Mouse (Mus musculus) heart, postnatal 0 days (tissue): ENCODE measurements around the gene Pla2g12b. TPM values are rescaled to one million over a fixed set of nuclear protein-coding genes. Genes with fewer than 3 reads are reported as not detected.

ENCODE experiments used
- ATAC-seq: fragments of 200-750 bp; cut with Nextera tagmentation; 2 replicates; pipeline ENCODE4 v1.8.0; 2017; ENCODE audit warnings: low read depth, moderate number of reproducible peaks, moderate library complexity; ENCODE audit not compliant: insufficient read depth
- DNase-seq: peaks from one replicate; pipeline ENCODE4 v3.0.0-alpha.2; 2016; ENCODE audit warnings: low spot score
- H3K27ac ChIP-seq: fragments of 300-500 bp; sonication (generic); 2 replicates; pipeline ENCODE4 v1.5.1; 2014; ENCODE audit warnings: low read depth, mild to moderate bottlenecking
- H3K27me3 ChIP-seq: fragments of 300-500 bp; sonication (generic); 2 replicates; pipeline ENCODE4 v1.6.1; 2014; ENCODE audit warnings: low read length, mixed read lengths; ENCODE audit not compliant: control insufficient read depth, insufficient read depth
- H3K36me3 ChIP-seq: fragments of 300-500 bp; sonication (generic); replicated peaks from 2 replicates; pipeline ENCODE4 v1.6.1; 2014; ENCODE audit warnings: low read length, mixed read lengths; ENCODE audit not compliant: control insufficient read depth, insufficient read depth
- H3K4me1 ChIP-seq: fragments of 300-500 bp; sonication (generic); 2 replicates; pipeline ENCODE4 v1.6.1; 2014; ENCODE audit warnings: antibody characterized with exemption; ENCODE audit not compliant: control insufficient read depth, insufficient read depth
- H3K4me2 ChIP-seq: fragments of 300-500 bp; sonication (generic); 2 replicates; pipeline ENCODE4 v1.6.1; 2014; ENCODE audit warnings: low read depth, mild to moderate bottlenecking, low read length, moderate library complexity
- H3K4me3 ChIP-seq: fragments of 300-500 bp; sonication (generic); 2 replicates; pipeline ENCODE4 v1.5.1; 2014; ENCODE audit warnings: low read depth, low read length
- H3K9ac ChIP-seq: fragments of 300-500 bp; sonication (generic); replicated peaks from 2 replicates; pipeline ENCODE4 v1.6.1; 2014; ENCODE audit warnings: low read depth, low read length, mixed read lengths
- H3K9me3 ChIP-seq: fragments of 300-500 bp; sonication (generic); replicated peaks from 2 replicates; pipeline ENCODE4 v1.6.1; 2016; ENCODE audit warnings: low read length; ENCODE audit not compliant: control insufficient read depth
- CTCF ChIP-seq: IDR thresholded peaks from 2 replicates; pipeline ENCODE4 v1.5.1; 2016; ENCODE audit warnings: antibody characterized with exemption, control low read depth, low read depth
- EP300 ChIP-seq: IDR thresholded peaks from 2 replicates; pipeline ENCODE4 v1.6.1; 2016; ENCODE audit warnings: antibody characterized with exemption, low read depth
- WGBS: fragments of 180-500 bp; shearing (Covaris S2); extraction: QIAGEN DNeasy Blood & Tissue Kit; methylation state at CpG from one replicate; pipeline ENCODE4 v1.1.7; 2014; 5-methylcytosine and 5-hydroxymethylcytosine counted together
- polyA plus RNA-seq: library from polyadenylated mRNA; unstranded; fragments of >200 nt; fragmentation: Nextera tagmentation; extraction: Ambion mirVana; gene quantifications from 2 replicates; pipeline ENCODE4 v1.2.1, GENCODE M21; 2015
- total RNA-seq: library from RNA; depleted of rRNA; stranded (reverse); fragments of >200 nt; gene quantifications from 2 replicates; pipeline ENCODE4 v1.2.3, GENCODE M21; 2014; ENCODE audit warnings: low replicate concordance; rRNA removed

Pla2g12b gene
- total RNA-seq = not detected in 2 replicates
- polyA plus RNA-seq = 0.20 and 0.29 TPM in 2 replicates

- Histone ChIP-seq H3K27ac (no peak within 1 kb of the TSS), H3K9ac (no peak within 1 kb of the TSS), H3K9me3 (no peaks in the 10 kb centered on the region), H3K36me3 (no peaks in the 10 kb centered on the region), H3K4me3 (no peak within 1 kb of the TSS), H3K4me2 (peak within 1 kb of the TSS; percentile 41), H3K27me3 (no peaks in the 10 kb centered on the region), H3K4me1 (no peaks in the 10 kb centered on the region; the same call in 1 of the 2 replicates)
- WGBS = 39% methylated on average over 21 of the region's 21 CpGs
- ATAC-seq (no peak), DNase-seq (no peak)
- TF ChIP-seq CTCF (no peak), EP300 (no peak)
Measured at GRCm38 (mm10) chr10:59402899-59403792, at the start of gene Pla2g12b. Gene Pla2g12b, plus strand, starts transcription at chr10:59403660.

GRCm38 (mm10) chr10:59354120-59354519 is 49.3 kb upstream of the Pla2g12b start:
- no peak overlapping the region for H3K9ac ChIP-seq

GRCm38 (mm10) chr10:59355020-59355419 is 48.4 kb upstream of the Pla2g12b start:
- Histone ChIP-seq H3K4me3 (no peak overlapping the region), H3K9ac (no peak overlapping the region), H3K4me1 (no peaks in the 10 kb centered on the region), H3K36me3 (peaks cover 71% of the 10 kb centered on the region), H3K4me2 (no peak overlapping the region), H3K27ac (no peak overlapping the region), H3K27me3 (no peaks in the 10 kb centered on the region), H3K9me3 (no peaks in the 10 kb centered on the region)
- DNase-seq (no peak), ATAC-seq (no peak)
- WGBS = 91% methylated on average over 8 of the region's 8 CpGs
- TF ChIP-seq EP300 (no peak), CTCF (no peak)

More at GRCm38 (mm10) chr10:59354120-59354519, 49.3 kb upstream of the Pla2g12b start:
- no peak for TF ChIP-seq EP300
- no peak for TF ChIP-seq CTCF
- Histone ChIP-seq H3K4me1 (no peaks in the 10 kb centered on the region), H3K4me2 (no peak overlapping the region), H3K27me3 (no peaks in the 10 kb centered on the region), H3K9me3 (no peaks in the 10 kb centered on the region), H3K4me3 (no peak overlapping the region), H3K36me3 (peaks cover 73% of the 10 kb centered on the region), H3K27ac (no peak overlapping the region)
- WGBS = 91% methylated on average over 12 of the region's 12 CpGs
- no peak for ATAC-seq
- DNase-seq = no peak

- Histone ChIP-seq H3K9ac (no peak overlapping the region), H3K36me3 (peaks cover 74% of the 10 kb centered on the region), H3K4me1 (no peaks in the 10 kb centered on the region), H3K9me3 (no peaks in the 10 kb centered on the region), H3K4me3 (no peak overlapping the region), H3K27ac (no peak overlapping the region), H3K4me2 (no peak overlapping the region), H3K27me3 (no peaks in the 10 kb centered on the region)
- no peak for TF ChIP-seq EP300
- TF ChIP-seq CTCF = peak; percentile 51
- 89% methylated on average over 4 of the region's 4 CpGs for WGBS
- DNase-seq = no peak
- no peak for ATAC-seq
Measured at GRCm38 (mm10) chr10:59358744-59359143, 44.7 kb upstream of the Pla2g12b start.

- Histone ChIP-seq H3K4me1 (no peaks in the 10 kb centered on the region), H3K9ac (no peak overlapping the region), H3K27me3 (no peaks in the 10 kb centered on the region), H3K9me3 (no peaks in the 10 kb centered on the region), H3K36me3 (peaks cover 77% of the 10 kb centered on the region), H3K4me3 (no peak overlapping the region), H3K27ac (no peak overlapping the region), H3K4me2 (no peak overlapping the region)
- DNase-seq (no peak), ATAC-seq (no peak)
- TF ChIP-seq EP300 = no peak
- no peak for TF ChIP-seq CTCF
- 79% methylated on average over 2 of the region's 2 CpGs for WGBS
Measured at GRCm38 (mm10) chr10:59363208-59363607, 40.3 kb upstream of the Pla2g12b start.
